Mouse (Mus musculus): ENCODE measurements around the gene Mrc2. TPM values are rescaled to one million over a fixed set of nuclear protein-coding genes. Genes with fewer than 3 reads are reported as not detected.

Mrc2 gene
- polyA plus RNA-seq, 1 experiment from 2014 or later: 31.0 TPM

GRCm38 (mm10) chr11:105385266-105385665 lies 92.8 kb downstream of the Mrc2 start:
- WGBS: 83% methylated on average over 9 of the region's 9 CpGs

GRCm38 (mm10) chr11:105388636-105389035 lies 96.2 kb downstream of the Mrc2 start:
- H3K4me3 ChIP-seq (ENCODE audit: low read length): no peak overlapping the region
- H3K27me3 ChIP-seq (ENCODE audit: control insufficient read depth, insufficient read depth, low read depth, low read length): no peaks in the 10 kb centered on the region
- peaks cover 7% of the 10 kb centered on the region; the same call in 1 of the 2 replicates for H3K9me3 ChIP-seq (ENCODE audit: control insufficient read depth, low read length)
- no peak overlapping the region for H3K27ac ChIP-seq (ENCODE audit: low read length)
- H3K4me1 ChIP-seq (replicated peaks; ENCODE audit: control insufficient read depth, insufficient read depth, low read length): no peaks in the 10 kb centered on the region
- no peak overlapping the region for H3K9ac ChIP-seq (ENCODE audit: low read length)
- ATAC-seq (ENCODE audit: low read depth): no peak
- 37% methylated on average over 2 of the region's 2 CpGs for WGBS
- H3K36me3 ChIP-seq (ENCODE audit: control insufficient read depth, insufficient read depth, low read length): no peaks in the 10 kb centered on the region
- no peak overlapping the region for H3K4me2 ChIP-seq (ENCODE audit: low read depth, low read length)

More at GRCm38 (mm10) chr11:105385266-105385665, 92.8 kb downstream of the Mrc2 start:
- H3K9ac ChIP-seq (ENCODE audit: low read length): no peak overlapping the region
- no peaks in the 10 kb centered on the region for H3K36me3 ChIP-seq (ENCODE audit: control insufficient read depth, insufficient read depth, low read length)
- H3K27me3 ChIP-seq (ENCODE audit: control insufficient read depth, insufficient read depth, low read depth, low read length): no peaks in the 10 kb centered on the region
- H3K4me3 ChIP-seq (ENCODE audit: low read length): no peak overlapping the region
- ATAC-seq (ENCODE audit: low read depth): no peak
- H3K4me2 ChIP-seq (ENCODE audit: low read depth, low read length): no peak overlapping the region
- H3K27ac ChIP-seq (ENCODE audit: low read length): no peak overlapping the region
- peaks cover 7% of the 10 kb centered on the region; the same call in 1 of the 2 replicates for H3K9me3 ChIP-seq (ENCODE audit: control insufficient read depth, low read length)
- no peaks in the 10 kb centered on the region for H3K4me1 ChIP-seq (replicated peaks; ENCODE audit: control insufficient read depth, insufficient read depth, low read length)

- Histone ChIP-seq H3K27me3 (ENCODE audit: control insufficient read depth, insufficient read depth, low read depth, low read length) (no peaks in the 10 kb centered on the region), H3K36me3 (ENCODE audit: control insufficient read depth, insufficient read depth, low read length) (no peaks in the 10 kb centered on the region), H3K9me3 (ENCODE audit: control insufficient read depth, low read length) (peaks cover 4% of the 10 kb centered on the region), H3K4me2 (ENCODE audit: low read depth, low read length) (no peak overlapping the region), H3K4me3 (ENCODE audit: low read length) (no peak overlapping the region), H3K27ac (ENCODE audit: low read length) (no peak overlapping the region), H3K4me1 (replicated peaks; ENCODE audit: control insufficient read depth, insufficient read depth, low read length) (no peaks in the 10 kb centered on the region), H3K9ac (ENCODE audit: low read length) (no peak overlapping the region)
- ATAC-seq (ENCODE audit: low read depth): no peak
- 90% methylated on average over 7 of the region's 7 CpGs for WGBS
Measured at GRCm38 (mm10) chr11:105390290-105390689, 97.8 kb downstream of the Mrc2 start.

Other genes starting within 250 kb of the Mrc2 start
- not detected in 2 replicates for gene Efcab3, start 229.1 kb upstream of the Mrc2 start, polyA plus RNA-seq (2015; fragmentation: Nextera tagmentation; extraction: Ambion mirVana)
- 32.9 and 33.0 TPM in 2 replicates for gene Mettl2, start 166.2 kb upstream of the Mrc2 start, polyA plus RNA-seq (2015; fragmentation: Nextera tagmentation; extraction: Ambion mirVana)
- not detected in 2 replicates for gene Gm10842, start 145.8 kb upstream of the Mrc2 start, polyA plus RNA-seq (2015; fragmentation: Nextera tagmentation; extraction: Ambion mirVana)
- 11.6 and 12.7 TPM in 2 replicates for gene Tlk2, start 113.8 kb upstream of the Mrc2 start, polyA plus RNA-seq (2015; fragmentation: Nextera tagmentation; extraction: Ambion mirVana)
- 0.38 TPM in 1 of 2 replicates, not detected in the other for gene March10, start 164.1 kb downstream of the Mrc2 start, polyA plus RNA-seq (2015; fragmentation: Nextera tagmentation; extraction: Ambion mirVana)

Data from lung, embryonic 16.5 days (tissue).